Mouse (Mus musculus) erythroblast, embryonic 14.5 days (primary cell): ENCODE results near the gene Rnf152.

Experiments used
- GATA1 ChIP-seq: IDR thresholded peaks from 2 replicates; pipeline ENCODE4 v1.6.1; 2012; ENCODE audit warnings: low read length, inconsistent platforms, mixed read lengths
- TAL1 ChIP-seq: IDR thresholded peaks from 3 replicates; pipeline ENCODE4 v1.6.1; 2012; ENCODE audit warnings: low read length, inconsistent platforms, mixed read lengths

DNA sequence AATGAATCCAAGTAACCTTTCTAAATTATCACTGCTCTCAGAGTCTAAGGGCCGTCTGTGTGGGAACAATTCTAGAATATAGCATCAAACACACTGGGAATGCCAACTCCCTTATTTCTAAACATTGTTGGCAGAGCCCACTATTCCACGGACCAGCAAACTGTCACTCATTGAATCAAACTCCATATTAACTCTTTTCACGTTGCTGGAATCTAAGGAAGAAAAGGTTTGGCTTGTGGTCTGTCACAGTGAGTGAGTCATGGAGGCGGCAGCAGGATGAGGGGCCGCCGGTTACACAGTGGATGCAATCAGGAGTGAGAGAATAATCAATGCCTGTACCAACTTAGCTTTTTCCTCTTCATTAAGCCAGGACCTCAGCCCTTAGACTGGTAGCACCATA, 54.3 kb downstream of the Rnf152 start:
- no peak for TF ChIP-seq TAL1
- TF ChIP-seq GATA1 = no peak
